Mouse (Mus musculus) hematopoietic stem cell, adult 5-6 weeks (primary cell): Measurements from ENCODE around the gene Usp39. TPM values are rescaled to one million over a fixed set of nuclear protein-coding genes. Genes with fewer than 3 reads are reported as not detected.

Source experiments
- ATAC-seq, 2 experiments: fragments of 125-278 bp in 1 of 2; replicated peaks in 1 of 2; 2 replicates each; pipeline ENCODE4 v1.8.0; 2016 to 2017; ENCODE audit warnings: inconsistent platforms in 2 of 2, mild to moderate bottlenecking in 2 of 2, moderate number of reproducible peaks in 2 of 2, low read depth in 1 of 2, moderate TSS enrichment in 1 of 2; ENCODE audit not compliant: low FRiP score in 2 of 2, poor library complexity in 2 of 2, severe bottlenecking in 2 of 2, insufficient read depth in 1 of 2, low TSS enrichment in 1 of 2
- total RNA-seq: library from RNA; stranded (forward); fragments of 172-1452, 232-1000 nt; gene quantifications from 2 replicates; pipeline ENCODE4 v1.2.3, GENCODE M21; 2017

Gene Usp39
- total RNA-seq, 1 experiment from 2014 or later, result 66.7 TPM

- ATAC-seq, result peak; percentile 68 to 72
These were observed 30.0 kb upstream of the Usp39 start for GRCm38 (mm10) chr6:72374820-72375563.

GRCm38 (mm10) chr6:72374206-72374605 lies 29.2 kb upstream of the Usp39 start:
- no peak for ATAC-seq

GRCm38 (mm10) chr6:72373184-72373583 lies 28.2 kb upstream of the Usp39 start:
- ATAC-seq, result no peak

- no peak for ATAC-seq
These were observed 26.6 kb upstream of the Usp39 start for GRCm38 (mm10) chr6:72371571-72371970.

GRCm38 (mm10) chr6:72371147-72371546 lies 26.2 kb upstream of the Usp39 start:
- no peak for ATAC-seq

GRCm38 (mm10) chr6:72370091-72370490 lies 25.1 kb upstream of the Usp39 start:
- ATAC-seq, result no peak

GRCm38 (mm10) chr6:72369557-72369956 lies 24.6 kb upstream of the Usp39 start:
- ATAC-seq, result no peak; a peak in 1 of 4 replicates

GRCm38 (mm10) chr6:72367460-72367974 lies 22.5 kb upstream of the Usp39 start:
- no peak for ATAC-seq

- no peak for ATAC-seq
These were observed 22.0 kb upstream of the Usp39 start, which contains the start of gene Rnf181 for GRCm38 (mm10) chr6:72366844-72367443. Rnf181 (minus strand) TSS chr6:72366956.

GRCm38 (mm10) chr6:72366304-72366703 lies 21.3 kb upstream of the Usp39 start:
- ATAC-seq, result no peak

- ATAC-seq, result no peak
These were observed 20.0 kb upstream of the Usp39 start for GRCm38 (mm10) chr6:72364985-72365384.

- no peak for ATAC-seq
These were observed 19.0 kb upstream of the Usp39 start for GRCm38 (mm10) chr6:72364009-72364408.

- peak; percentile 97 for ATAC-seq
These were observed 17.4 kb upstream of the Usp39 start for GRCm38 (mm10) chr6:72362132-72363028.

- ATAC-seq, result no peak
These were observed 16.2 kb upstream of the Usp39 start for GRCm38 (mm10) chr6:72361121-72361551.

- ATAC-seq, result no peak
These were observed 15.6 kb upstream of the Usp39 start for GRCm38 (mm10) chr6:72360599-72360935.

GRCm38 (mm10) chr6:72359891-72360598 lies 15.1 kb upstream of the Usp39 start:
- no peak for ATAC-seq

- ATAC-seq, result no peak
These were observed 14.4 kb upstream of the Usp39 start for GRCm38 (mm10) chr6:72359343-72359742.
